ENCODE assay signal across 15 mouse cellular contexts in the genomic region with DNA sequence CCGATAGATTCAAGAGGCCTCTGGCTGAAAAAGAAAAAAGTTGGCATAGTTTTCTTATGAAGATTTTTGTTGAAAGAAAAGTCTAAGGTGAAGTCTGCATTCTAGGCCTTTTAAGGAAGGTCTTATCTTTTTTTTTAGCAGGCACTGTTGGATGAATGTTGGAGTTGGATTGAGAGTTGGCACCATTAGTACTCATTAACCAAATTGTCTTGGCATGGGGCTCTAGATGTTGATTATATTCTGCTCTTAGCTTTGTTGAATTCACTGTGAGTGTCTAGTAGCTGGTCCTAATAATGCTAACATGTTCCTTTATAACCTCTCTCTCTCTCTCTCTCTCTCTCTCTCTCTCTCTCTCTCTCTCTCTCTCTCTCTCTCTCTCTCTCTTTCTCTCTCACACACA.
"Had no signal": no experiment of that assay in that cellular context is flagged by ENCODE, and none has a peak within 500 bp of the region (broad histone marks: within the 10 kb centered on the region; RNA-seq: fewer than 3 reads in every experiment).

No protein-coding gene starts in this region.

- H3K4me1 ChIP-seq: megakaryocyte, embryonic 14.5 days; midbrain, embryonic 13.5 days; midbrain, embryonic 15.5 days; neural tube, embryonic 12.5 days; stomach, embryonic 15.5 days had no signal

- H3K9me3 ChIP-seq: megakaryocyte, embryonic 14.5 days; midbrain, embryonic 13.5 days; midbrain, embryonic 15.5 days; neural tube, embryonic 12.5 days; stomach, embryonic 15.5 days had no signal

- H3K4me3 ChIP-seq: megakaryocyte, embryonic 14.5 days; midbrain, embryonic 13.5 days; midbrain, embryonic 15.5 days; neural tube, embryonic 12.5 days; stomach, embryonic 15.5 days had no signal

- H3K36me3 ChIP-seq: midbrain, embryonic 13.5 days; midbrain, embryonic 15.5 days; neural tube, embryonic 12.5 days; stomach, embryonic 15.5 days had no signal

- H3K27me3 ChIP-seq: megakaryocyte, embryonic 14.5 days; midbrain, embryonic 13.5 days; midbrain, embryonic 15.5 days; neural tube, embryonic 12.5 days; stomach, embryonic 15.5 days had no signal

- ATAC-seq: midbrain, embryonic 13.5 days; midbrain, embryonic 15.5 days had no signal

- H3K4me2 ChIP-seq: lung, embryonic 14.5 days; midbrain, embryonic 11.5 days; midbrain, embryonic 13.5 days; midbrain, embryonic 15.5 days; neural tube, embryonic 12.5 days; stomach, embryonic 15.5 days had no signal

- H3K27ac ChIP-seq: macrophage; midbrain, embryonic 13.5 days; midbrain, embryonic 15.5 days; neural tube, embryonic 12.5 days; stomach, embryonic 15.5 days; stomach, postnatal 0 days had no signal

- H3K9ac ChIP-seq: lung, embryonic 14.5 days; midbrain, embryonic 13.5 days; midbrain, embryonic 15.5 days; neural tube, embryonic 12.5 days; stomach, embryonic 15.5 days had no signal

- DNase-seq: lung, adult 18-20 months; lung, embryonic 14.5 days; lung, postnatal 10 days; right cerebral cortex, postnatal 14 days; thymus, adult 2 months; thymus, postnatal 25 days; thymus, postnatal 4 days had no signal
